Mouse (Mus musculus) cerebellum, adult 2 months (tissue): Measurements from ENCODE around the gene Ssx2ip.

Source experiments
- CTCF ChIP-seq: fragments of 200-500 bp; IDR thresholded peaks from 2 replicates; pipeline ENCODE4 v1.5.1; 2011; ENCODE audit warnings: low read depth, mild to moderate bottlenecking, control low read depth, low read length, moderate library complexity, borderline replicate concordance; ENCODE audit not compliant: insufficient read depth
- POLR2A ChIP-seq: fragments of 200-500 bp; IDR thresholded peaks from 2 replicates; pipeline ENCODE4 v1.6.1; 2011; ENCODE audit warnings: low read length, control low read depth, borderline replicate concordance; ENCODE audit not compliant: insufficient read depth

- no peak for TF ChIP-seq POLR2A
- TF ChIP-seq CTCF, result no peak
These were observed 8.2 kb upstream of the Ssx2ip start for GRCm38 (mm10) chr3:146396256-146396655.
